Mouse (Mus musculus): ENCODE measurements around the gene Carmil1. TPM values are rescaled to one million over a fixed set of nuclear protein-coding genes. Genes with fewer than 3 reads are reported as not detected.
A peak's percentile ranks its signal among the peaks of the same experiment; 100 is the strongest.

Gene Carmil1
- polyA plus RNA-seq, 1 experiment: not detected

GRCm38 (mm10) chr13:24231746-24232483, 48.7 kb downstream of the Carmil1 start:
- no peak for TF ChIP-seq POLR2A (IDR thresholded peaks at IDR 0.05; ENCODE audit: insufficient read depth, low read depth, low read length)
- TF ChIP-seq CTCF (IDR thresholded peaks at IDR 0.05; ENCODE audit: insufficient read depth, low read depth, low read length): no peak
- 64% methylated on average over 10 of the region's 10 CpGs for WGBS
- no peak overlapping the region for H3K4me3 ChIP-seq (ENCODE audit: insufficient read depth, low read depth, low read length)
- H3K27ac ChIP-seq (ENCODE audit: insufficient read depth, low read depth, low read length): no peak overlapping the region
- peaks cover 11% of the 10 kb centered on the region for H3K4me1 ChIP-seq (ENCODE audit: control insufficient read depth, insufficient read depth, low read length)

- no peak overlapping the region for H3K27ac ChIP-seq (ENCODE audit: insufficient read depth, low read depth, low read length)
- TF ChIP-seq POLR2A (IDR thresholded peaks at IDR 0.05; ENCODE audit: insufficient read depth, low read depth, low read length): no peak
- TF ChIP-seq CTCF (IDR thresholded peaks at IDR 0.05; ENCODE audit: insufficient read depth, low read depth, low read length): no peak
- peaks cover 11% of the 10 kb centered on the region for H3K4me1 ChIP-seq (ENCODE audit: control insufficient read depth, insufficient read depth, low read length)
- no peak overlapping the region for H3K4me3 ChIP-seq (ENCODE audit: insufficient read depth, low read depth, low read length)
- 70% methylated on average over 2 of the region's 2 CpGs for WGBS
These were observed 49.4 kb downstream of the Carmil1 start for GRCm38 (mm10) chr13:24231146-24231545.

- 88% methylated on average over 4 of the region's 4 CpGs for WGBS
- Histone ChIP-seq H3K27ac (ENCODE audit: insufficient read depth, low read depth, low read length) (no peak overlapping the region), H3K4me3 (ENCODE audit: insufficient read depth, low read depth, low read length) (no peak overlapping the region), H3K4me1 (ENCODE audit: control insufficient read depth, insufficient read depth, low read length) (peaks cover 11% of the 10 kb centered on the region)
- no peak for TF ChIP-seq CTCF (IDR thresholded peaks at IDR 0.05; ENCODE audit: insufficient read depth, low read depth, low read length)
- TF ChIP-seq POLR2A (IDR thresholded peaks at IDR 0.05; ENCODE audit: insufficient read depth, low read depth, low read length): no peak
These were observed 50.0 kb downstream of the Carmil1 start for GRCm38 (mm10) chr13:24230541-24231095.

GRCm38 (mm10) chr13:24223425-24224201, 57.0 kb downstream of the Carmil1 start:
- Histone ChIP-seq H3K27ac (ENCODE audit: insufficient read depth, low read depth, low read length) (no peak overlapping the region), H3K4me1 (ENCODE audit: control insufficient read depth, insufficient read depth, low read length) (0 out of 2 replicates have a peak, but pooled peaks cover 2% of the 10 kb centered on the region), H3K4me3 (ENCODE audit: insufficient read depth, low read depth, low read length) (no peak overlapping the region)
- TF ChIP-seq CTCF (IDR thresholded peaks at IDR 0.05; ENCODE audit: insufficient read depth, low read depth, low read length): no peak
- no peak for TF ChIP-seq POLR2A (IDR thresholded peaks at IDR 0.05; ENCODE audit: insufficient read depth, low read depth, low read length)
- 66% methylated on average over 8 of the region's 8 CpGs for WGBS

- WGBS: 93% methylated on average over 3 of the region's 3 CpGs
- Histone ChIP-seq H3K4me3 (ENCODE audit: insufficient read depth, low read depth, low read length) (no peak overlapping the region), H3K27ac (ENCODE audit: insufficient read depth, low read depth, low read length) (no peak overlapping the region), H3K4me1 (ENCODE audit: control insufficient read depth, insufficient read depth, low read length) (0 out of 2 replicates have a peak, but pooled peaks cover 4% of the 10 kb centered on the region)
- TF ChIP-seq CTCF (IDR thresholded peaks at IDR 0.05; ENCODE audit: insufficient read depth, low read depth, low read length) (no peak), POLR2A (IDR thresholded peaks at IDR 0.05; ENCODE audit: insufficient read depth, low read depth, low read length) (no peak)
These were observed 60.1 kb downstream of the Carmil1 start for GRCm38 (mm10) chr13:24220441-24220970.

GRCm38 (mm10) chr13:24211229-24211628, 69.4 kb downstream of the Carmil1 start:
- TF ChIP-seq CTCF (IDR thresholded peaks at IDR 0.05; ENCODE audit: insufficient read depth, low read depth, low read length): no peak
- no peak for TF ChIP-seq POLR2A (IDR thresholded peaks at IDR 0.05; ENCODE audit: insufficient read depth, low read depth, low read length)
- no peak overlapping the region for H3K27ac ChIP-seq (ENCODE audit: insufficient read depth, low read depth, low read length)
- WGBS: 63% methylated on average over 2 of the region's 2 CpGs
- H3K4me1 ChIP-seq (ENCODE audit: control insufficient read depth, insufficient read depth, low read length): peaks cover 4% of the 10 kb centered on the region; the same call in 1 of the 2 replicates
- H3K4me3 ChIP-seq (ENCODE audit: insufficient read depth, low read depth, low read length): no peak overlapping the region

GRCm38 (mm10) chr13:24206097-24206496, 74.5 kb downstream of the Carmil1 start:
- Histone ChIP-seq H3K4me1 (ENCODE audit: control insufficient read depth, insufficient read depth, low read length) (peaks cover 27% of the 10 kb centered on the region), H3K27ac (ENCODE audit: insufficient read depth, low read depth, low read length) (peak overlapping the region; percentile 82), H3K4me3 (ENCODE audit: insufficient read depth, low read depth, low read length) (peak overlapping the region; percentile 29)
- 26% methylated on average over 6 of the region's 6 CpGs for WGBS
- TF ChIP-seq CTCF (IDR thresholded peaks at IDR 0.05; ENCODE audit: insufficient read depth, low read depth, low read length): no peak
- TF ChIP-seq POLR2A (IDR thresholded peaks at IDR 0.05; ENCODE audit: insufficient read depth, low read depth, low read length): no peak

GRCm38 (mm10) chr13:24202314-24202713, 78.3 kb downstream of the Carmil1 start:
- Histone ChIP-seq H3K27ac (ENCODE audit: insufficient read depth, low read depth, low read length) (peak overlapping the region; percentile 71), H3K4me3 (ENCODE audit: insufficient read depth, low read depth, low read length) (no peak overlapping the region), H3K4me1 (ENCODE audit: control insufficient read depth, insufficient read depth, low read length) (peaks cover 39% of the 10 kb centered on the region)
- TF ChIP-seq POLR2A (IDR thresholded peaks at IDR 0.05; ENCODE audit: insufficient read depth, low read depth, low read length) (no peak), CTCF (IDR thresholded peaks at IDR 0.05; ENCODE audit: insufficient read depth, low read depth, low read length) (no peak)
- 24% methylated on average over 6 of the region's 6 CpGs for WGBS

Data from olfactory bulb, adult 2 months (tissue).